Mouse (Mus musculus): Measurements from ENCODE around the gene Igsf21. TPM values are rescaled to one million over a fixed set of nuclear protein-coding genes. Genes with fewer than 3 reads are reported as not detected.

Gene Igsf21
- polyA plus RNA-seq, 1 experiment from 2014 or later = 0.68 TPM

DNA sequence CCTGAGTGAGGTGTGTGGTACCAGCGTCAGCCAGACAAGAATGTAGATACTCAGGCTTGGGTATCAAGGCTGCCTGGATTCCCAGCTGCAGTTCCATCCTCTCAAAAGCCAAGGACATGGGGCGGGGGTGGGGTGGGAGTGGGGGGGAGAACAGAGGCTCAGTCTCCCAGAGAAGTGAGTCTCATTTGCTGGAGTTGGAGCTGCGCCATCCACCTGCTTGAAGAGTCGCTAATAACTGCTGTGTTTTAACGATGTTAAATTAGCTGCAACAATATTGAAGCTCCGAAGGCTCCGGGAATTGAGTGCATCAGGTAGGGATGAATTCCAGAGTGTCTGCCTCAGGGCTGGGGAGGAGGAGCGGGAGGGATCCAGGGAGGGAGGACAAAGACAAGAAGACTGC, 250.9 kb downstream of the Igsf21 start:
- no peak overlapping the region for H3K4me3 ChIP-seq
- 52% methylated on average over 8 of the region's 8 CpGs for WGBS
- no peak for DNase-seq (ENCODE audit: low spot score)
- no peaks in the 10 kb centered on the region for H3K9me3 ChIP-seq
- H3K36me3 ChIP-seq = no peaks in the 10 kb centered on the region
- H3K27me3 ChIP-seq (ENCODE audit: insufficient read depth, poor library complexity, severe bottlenecking) = peaks cover 18% of the 10 kb centered on the region
- no peak overlapping the region for H3K27ac ChIP-seq
- H3K4me1 ChIP-seq = peaks cover 9% of the 10 kb centered on the region

DNA sequence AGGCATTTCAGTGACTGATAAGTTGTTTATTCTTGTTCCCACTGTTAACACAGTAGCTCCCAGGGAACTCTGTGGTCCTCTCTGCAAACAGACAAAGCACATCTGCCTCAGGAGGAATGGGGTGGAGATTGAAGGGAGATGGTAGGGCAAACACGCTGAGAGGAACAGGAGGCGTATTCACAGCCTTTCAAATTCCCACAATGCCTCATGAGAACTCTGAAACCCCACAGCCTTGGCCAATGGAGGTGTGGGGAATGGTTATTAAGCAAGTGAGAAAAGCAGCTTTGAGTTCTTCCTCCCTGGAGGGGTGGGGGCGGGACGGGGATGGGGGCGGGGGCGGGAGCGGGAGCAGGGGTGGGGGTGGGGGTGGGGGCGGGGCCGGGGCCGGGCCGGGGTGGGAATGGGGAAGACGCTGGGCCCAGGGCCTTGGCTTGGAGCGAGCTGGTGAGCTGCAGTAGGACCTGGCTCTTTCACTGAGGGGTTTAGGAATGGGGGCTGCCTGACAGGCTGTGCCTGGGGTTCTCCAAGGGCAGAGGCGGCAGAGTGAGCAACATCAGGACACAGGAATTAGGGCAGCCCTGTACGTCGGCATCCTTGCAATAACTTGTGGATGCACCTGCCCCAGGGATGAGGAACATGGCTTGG, 253.4 kb downstream of the Igsf21 start:
- no peaks in the 10 kb centered on the region for H3K36me3 ChIP-seq
- no peaks in the 10 kb centered on the region for H3K9me3 ChIP-seq
- H3K4me1 ChIP-seq = peaks cover 9% of the 10 kb centered on the region
- no peak for DNase-seq (ENCODE audit: low spot score)
- 16% methylated on average over 10 of the region's 16 CpGs for WGBS
- H3K4me3 ChIP-seq = peak overlapping the region; percentile 31
- H3K27ac ChIP-seq = no peak overlapping the region
- H3K27me3 ChIP-seq (ENCODE audit: insufficient read depth, poor library complexity, severe bottlenecking) = peaks cover 17% of the 10 kb centered on the region; the same call in 1 of the 2 replicates

DNA sequence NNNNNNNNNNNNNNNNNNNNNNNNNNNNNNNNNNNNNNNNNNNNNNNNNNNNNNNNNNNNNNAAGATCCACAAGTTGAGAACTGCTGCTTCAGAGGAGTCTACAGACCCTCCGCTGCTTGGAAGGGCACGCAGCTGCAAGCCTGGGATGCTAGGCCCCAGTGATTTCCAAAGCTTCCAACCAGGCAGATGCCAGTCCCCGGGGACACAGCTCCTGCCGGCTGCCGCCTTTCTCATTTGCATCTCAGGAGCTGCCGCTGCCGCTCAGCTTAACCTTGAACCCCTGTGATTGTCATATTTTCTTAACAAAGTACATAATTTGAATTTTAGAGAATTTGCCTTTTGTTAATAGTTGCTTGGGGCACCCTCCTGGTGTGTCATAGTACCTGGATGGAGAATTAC, 259.7 kb downstream of the Igsf21 start:
- no peaks in the 10 kb centered on the region for H3K9me3 ChIP-seq
- 27% methylated on average over 7 of the region's 7 CpGs for whole genome bisulfite sequencing
- no peaks in the 10 kb centered on the region for H3K36me3 ChIP-seq
- no peak for DNase-seq (ENCODE audit: low spot score)
- peaks cover 29% of the 10 kb centered on the region for H3K27me3 ChIP-seq (ENCODE audit: insufficient read depth, poor library complexity, severe bottlenecking)
- peaks cover 5% of the 10 kb centered on the region for H3K4me1 ChIP-seq
- no peak overlapping the region for H3K27ac ChIP-seq
- no peak overlapping the region for H3K4me3 ChIP-seq

DNA sequence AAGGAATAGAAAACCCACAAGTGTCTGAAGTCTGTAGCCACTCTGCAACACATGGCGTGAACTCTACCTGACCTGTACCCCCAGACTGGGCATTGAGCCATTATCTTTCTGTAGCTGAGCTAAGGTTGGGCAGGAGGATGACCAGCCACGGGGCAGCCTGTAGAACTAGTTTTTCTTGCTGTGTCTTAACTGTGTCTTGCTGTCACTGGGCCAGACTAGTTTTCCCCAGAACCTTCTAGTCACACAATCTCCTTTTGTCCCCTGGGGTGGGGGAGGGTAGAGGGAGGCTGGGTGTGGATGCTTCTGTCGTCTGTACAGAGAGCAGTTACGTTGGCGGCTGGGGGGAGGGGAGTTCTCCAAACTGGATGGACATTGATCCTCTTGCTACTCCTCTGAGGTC, 267.9 kb downstream of the Igsf21 start:
- no peak overlapping the region for H3K27ac ChIP-seq
- H3K4me3 ChIP-seq = no peak overlapping the region
- H3K27me3 ChIP-seq (ENCODE audit: insufficient read depth, poor library complexity, severe bottlenecking) = peaks cover 12% of the 10 kb centered on the region; the same call in 1 of the 2 replicates
- no peaks in the 10 kb centered on the region for H3K36me3 ChIP-seq
- no peaks in the 10 kb centered on the region for H3K9me3 ChIP-seq
- WGBS = 35% methylated on average over 5 of the region's 5 CpGs
- H3K4me1 ChIP-seq = peaks cover 22% of the 10 kb centered on the region
- DNase-seq (ENCODE audit: low spot score) = no peak

DNA sequence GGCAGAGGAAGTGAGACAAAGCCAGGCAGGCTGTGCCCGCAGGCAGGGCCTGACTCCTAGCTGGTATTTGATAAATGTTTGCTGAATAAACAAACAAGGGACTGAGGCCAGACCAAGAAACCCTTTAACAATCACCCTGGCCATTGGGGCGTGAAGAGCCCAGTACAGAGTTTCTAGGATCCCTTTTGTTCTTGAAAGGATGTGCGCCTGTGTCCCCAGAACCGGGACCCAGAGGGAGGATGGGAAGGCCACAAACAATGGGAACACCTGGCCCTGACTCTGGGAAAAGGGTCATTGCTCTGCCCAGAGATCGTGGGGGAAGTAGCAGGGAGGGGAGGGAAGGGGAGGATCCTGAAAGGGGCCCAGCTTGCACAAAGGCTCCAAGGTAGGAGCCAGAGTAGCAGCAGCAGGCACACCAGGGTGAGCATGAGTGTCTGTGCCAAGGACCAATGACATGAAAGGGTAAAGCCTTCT, 269.2 kb downstream of the Igsf21 start:
- Histone ChIP-seq H3K27me3 (ENCODE audit: insufficient read depth, poor library complexity, severe bottlenecking) (peaks cover 12% of the 10 kb centered on the region; the same call in 1 of the 2 replicates), H3K4me1 (peaks cover 20% of the 10 kb centered on the region), H3K4me3 (no peak overlapping the region), H3K9me3 (no peaks in the 10 kb centered on the region), H3K36me3 (no peaks in the 10 kb centered on the region), H3K27ac (peak overlapping the region; percentile 44; the same call in 1 of the 2 replicates)
- no peak for DNase-seq (ENCODE audit: low spot score)
- 23% methylated on average over 5 of the region's 5 CpGs for WGBS

Data from heart, embryonic 10.5 days (tissue).